Mouse (Mus musculus) kidney, postnatal 36 days (tissue): ENCODE measurements at regions not wholly inside any gene's neighbourhood (a gene's known extent, or its start where the extent isn't known, plus 50 kb on each side); places are given as distances from the start of the nearest gene placed in this dataset.
A peak's percentile ranks its signal among the peaks of the same experiment; 100 is the strongest.

Experiments used
- DNase-seq, 2 experiments: peaks; one replicate each; pipeline ENCODE4 v3.0.0; 2021 to 2022; ENCODE audit warnings: mixed read lengths in 2 of 2

GRCm38 (mm10) chr3:143340032-143340431, 458.2 kb upstream of the Pkn2 start:
- DNase-seq: peak; percentile 66 to 82

DNA sequence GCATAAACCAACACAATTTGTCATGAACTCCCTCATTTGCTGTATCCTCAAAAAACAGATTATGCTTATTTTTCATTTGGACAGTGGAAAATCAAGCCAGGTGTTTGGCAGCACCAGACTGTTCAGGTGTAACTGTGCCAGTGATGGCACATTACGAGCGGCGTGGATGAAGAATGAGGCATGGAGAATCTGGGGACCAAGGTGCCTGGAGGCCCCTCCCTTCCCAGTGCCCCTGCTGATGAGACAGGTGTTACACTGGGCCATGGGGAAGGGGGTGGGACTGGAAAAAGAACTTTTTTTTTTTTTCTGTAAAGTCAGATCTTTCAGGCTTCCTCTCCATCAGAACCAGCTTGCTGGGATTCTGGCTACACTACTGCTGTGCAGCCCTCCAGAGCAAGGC, 451.5 kb upstream of the Pkn2 start:
- DNase-seq: peak; percentile 1 to 10

- no peak for DNase-seq
These were observed 446.7 kb upstream of the Pkn2 start for GRCm38 (mm10) chr3:143328521-143328920.

- no peak for DNase-seq
These were observed 445.8 kb upstream of the Pkn2 start for GRCm38 (mm10) chr3:143327652-143328051.

GRCm38 (mm10) chr3:143316457-143316856, 434.7 kb upstream of the Pkn2 start:
- no peak for DNase-seq

GRCm38 (mm10) chr3:143291793-143292192, 410.0 kb upstream of the Pkn2 start:
- peak in 1 of 2 experiments; percentile 27 for DNase-seq

- DNase-seq: no peak
These were observed 382.3 kb upstream of the Pkn2 start for GRCm38 (mm10) chr3:143264132-143264531.

DNA sequence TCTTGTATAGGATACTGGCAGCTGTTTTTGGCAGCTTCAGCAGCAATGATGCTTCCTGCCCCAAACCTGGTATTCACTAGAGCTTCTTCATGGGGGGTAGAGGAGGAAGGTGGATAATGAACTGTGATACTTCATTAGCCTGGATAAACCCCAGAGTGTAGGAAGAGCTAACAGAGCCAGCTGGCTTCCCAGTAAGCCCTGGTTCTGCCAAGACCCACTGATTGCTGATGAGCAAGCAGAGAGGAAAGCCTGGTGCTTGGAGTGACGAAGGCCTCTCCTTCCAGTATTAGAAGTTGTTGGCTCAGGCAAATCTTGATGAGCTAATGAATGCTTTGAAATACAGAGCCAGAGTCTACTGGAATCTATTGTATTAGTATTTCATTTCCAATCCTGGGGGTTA, 370.8 kb upstream of the Pkn2 start:
- DNase-seq: no peak

- no peak for DNase-seq
These were observed 370.2 kb upstream of the Pkn2 start for GRCm38 (mm10) chr3:143252008-143252407.

DNA sequence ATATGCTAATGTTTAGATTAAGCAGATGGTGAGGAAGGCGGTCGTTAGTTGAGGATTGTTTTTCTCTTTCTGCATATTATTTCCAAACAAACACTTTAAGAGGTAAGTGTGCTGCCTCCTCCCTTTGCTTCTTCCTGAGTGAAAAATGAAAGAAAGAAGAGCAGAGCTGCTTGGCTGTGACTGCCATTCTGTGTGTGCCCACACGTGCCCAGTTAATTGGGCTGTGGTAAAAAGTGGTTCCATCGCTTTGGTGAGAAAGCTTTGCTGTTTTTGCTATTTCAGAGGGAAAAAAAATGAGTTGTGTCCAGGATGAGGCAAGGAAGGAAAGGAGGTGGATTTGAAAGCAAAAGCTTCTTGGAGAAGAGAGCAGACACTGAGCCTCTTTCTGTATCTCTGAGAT, 360.9 kb upstream of the Pkn2 start:
- no peak for DNase-seq

GRCm38 (mm10) chr3:143240545-143241383, 359.0 kb upstream of the Pkn2 start:
- peak in 1 of 2 experiments; percentile 4 for DNase-seq

DNA sequence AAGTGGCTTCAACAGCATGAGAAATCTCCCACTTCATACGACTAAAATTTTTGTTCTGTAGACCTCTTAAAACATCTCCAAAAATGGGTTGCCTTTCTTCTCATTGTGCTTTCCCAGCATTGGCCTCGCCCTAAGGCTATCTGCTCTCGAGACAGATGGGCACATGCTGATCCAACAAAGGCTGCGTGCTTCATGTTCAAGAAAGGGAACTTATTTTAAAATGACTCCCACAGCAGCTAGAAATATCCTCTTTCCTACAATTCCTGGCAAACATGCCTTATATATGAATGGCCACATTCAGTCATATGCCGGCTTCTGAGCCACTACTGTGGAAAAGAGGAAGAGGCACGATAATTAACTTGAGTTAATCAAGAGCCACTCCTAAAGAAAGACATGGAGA, 356.7 kb upstream of the Pkn2 start:
- DNase-seq: no peak

- DNase-seq: no peak
These were observed 342.4 kb upstream of the Pkn2 start for GRCm38 (mm10) chr3:143223999-143224729.

DNA sequence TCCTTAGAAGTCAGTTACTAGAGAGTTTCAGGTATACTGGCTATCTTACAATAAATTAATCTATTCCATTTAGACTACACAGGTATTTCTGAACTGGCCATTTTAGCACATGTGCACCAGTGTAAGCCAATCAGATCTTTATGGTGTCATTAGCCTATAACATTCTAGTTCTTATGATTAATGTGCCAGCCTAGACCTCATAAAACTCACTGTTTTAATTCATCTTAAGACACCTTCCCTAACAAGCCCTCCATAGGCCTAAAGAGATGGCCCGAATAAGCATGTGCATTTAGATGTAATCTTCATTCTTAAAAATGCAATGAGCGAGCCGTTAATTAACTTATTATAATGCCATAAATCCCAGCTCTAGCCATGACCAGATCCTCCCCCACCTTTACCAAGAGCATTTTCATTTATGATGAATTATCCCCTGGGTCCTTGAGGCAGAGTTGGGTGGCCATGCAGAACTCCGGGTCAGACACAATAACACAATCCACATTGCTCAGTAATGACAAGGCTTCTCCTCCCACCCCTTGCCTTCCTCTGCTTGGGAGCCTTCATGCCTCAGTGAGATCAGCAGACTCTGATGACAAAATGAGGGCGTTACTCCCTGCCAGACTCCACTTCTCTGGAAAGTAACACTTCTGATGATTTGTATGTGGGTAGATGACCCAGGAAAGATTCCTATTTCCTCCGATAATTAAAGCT, 311.6 kb upstream of the Pkn2 start:
- DNase-seq: no peak

DNA sequence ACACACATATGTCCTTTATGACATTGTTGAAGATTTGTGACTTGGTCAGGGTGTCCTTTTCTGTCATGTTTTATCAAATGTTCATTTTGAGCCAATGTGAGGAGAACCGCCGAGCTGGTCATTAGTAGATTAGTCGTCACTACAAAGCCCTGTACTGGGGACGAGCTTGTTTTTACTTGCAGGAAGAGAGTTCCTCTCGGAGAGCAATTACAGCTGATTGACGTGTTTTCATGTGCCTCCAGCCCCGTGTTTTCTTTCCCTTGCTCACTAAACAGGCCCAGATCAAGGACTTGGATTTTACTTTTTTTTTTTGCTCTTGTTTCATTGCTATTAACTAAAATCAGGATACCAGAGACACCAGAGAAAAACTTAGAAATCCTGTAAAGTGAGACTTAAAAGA, 307.1 kb upstream of the Pkn2 start:
- no peak for DNase-seq

- no peak for DNase-seq
These were observed 292.2 kb upstream of the Pkn2 start for GRCm38 (mm10) chr3:143173971-143174370.

- no peak for DNase-seq
These were observed 280.6 kb upstream of the Pkn2 start for GRCm38 (mm10) chr3:143162444-143162843.

GRCm38 (mm10) chr3:143161993-143162392, 280.2 kb upstream of the Pkn2 start:
- no peak for DNase-seq

DNA sequence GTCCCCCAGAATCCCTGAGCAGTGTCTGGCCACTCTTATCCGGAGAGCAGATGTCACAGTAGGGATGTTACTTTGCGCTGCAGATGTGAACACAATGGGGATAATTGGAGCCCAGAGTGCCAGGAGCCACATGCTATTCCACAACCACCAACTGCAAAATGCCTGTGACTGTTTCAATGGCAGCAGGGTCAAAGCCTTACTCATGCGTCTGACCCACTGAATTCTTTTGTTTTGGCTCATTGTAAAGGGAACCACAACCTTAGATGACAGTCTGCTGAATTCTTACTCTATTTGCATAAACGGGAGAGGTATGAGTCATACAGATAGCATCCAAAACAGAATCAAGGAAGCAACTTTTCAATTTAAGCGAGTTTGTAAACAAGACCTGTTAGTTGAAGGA, 276.8 kb upstream of the Pkn2 start:
- DNase-seq: no peak

DNA sequence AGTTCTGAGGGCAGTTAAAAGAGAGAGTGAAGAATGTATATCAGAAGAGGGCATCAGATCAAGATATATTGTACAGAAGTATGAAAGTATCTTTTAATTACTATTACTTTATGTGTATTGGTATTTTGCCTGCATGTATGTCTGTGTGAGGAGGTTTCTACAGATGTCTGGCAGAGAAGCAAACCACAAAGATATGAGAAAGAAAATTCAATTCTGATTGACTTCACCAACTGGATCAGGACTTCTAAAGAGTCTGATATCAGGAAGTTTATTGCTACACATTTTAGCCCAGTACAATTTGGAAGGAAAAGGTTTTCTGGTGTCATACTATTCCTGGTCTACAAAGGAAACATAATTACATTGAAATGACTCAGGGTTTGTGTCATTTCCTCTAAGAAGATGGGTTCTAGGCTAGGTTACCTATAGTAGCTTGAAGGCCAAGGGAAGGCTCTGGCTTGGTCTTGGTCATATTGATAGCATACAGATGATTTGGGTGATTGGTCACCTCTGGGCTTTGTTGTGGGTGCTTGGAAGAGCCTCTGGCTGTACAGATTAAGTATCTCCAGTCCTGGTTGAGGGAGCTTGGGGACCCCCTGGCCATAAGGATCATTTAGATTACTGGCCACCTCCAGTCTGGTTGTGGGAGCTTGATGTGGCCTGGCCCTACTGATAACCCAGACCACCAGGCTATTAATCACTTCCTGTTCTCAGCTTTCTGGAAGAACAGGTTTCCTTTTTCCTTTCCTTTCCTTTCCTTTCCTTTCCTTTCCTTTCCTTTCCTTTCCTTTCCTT, 275.1 kb upstream of the Pkn2 start:
- no peak for DNase-seq

DNA sequence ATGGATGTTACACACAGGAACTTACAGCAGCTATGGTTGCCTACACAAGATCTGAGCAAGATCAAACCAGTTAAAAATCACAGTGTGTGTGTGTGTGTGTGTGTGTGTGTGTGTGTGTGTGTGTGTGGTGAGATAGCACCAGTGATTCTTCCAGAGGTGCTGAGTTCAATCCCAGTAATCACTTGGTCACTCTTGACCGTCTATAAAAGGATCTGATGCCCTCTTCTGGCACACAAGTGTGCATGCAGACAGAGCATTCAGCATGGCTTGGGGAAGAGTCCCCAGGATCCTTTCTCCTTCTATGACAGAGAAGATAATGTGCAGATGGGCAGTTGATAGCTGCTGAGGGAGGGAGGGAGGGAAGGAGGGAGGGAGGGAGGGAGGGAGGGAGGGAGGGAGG, 274.4 kb upstream of the Pkn2 start:
- no peak for DNase-seq

DNA sequence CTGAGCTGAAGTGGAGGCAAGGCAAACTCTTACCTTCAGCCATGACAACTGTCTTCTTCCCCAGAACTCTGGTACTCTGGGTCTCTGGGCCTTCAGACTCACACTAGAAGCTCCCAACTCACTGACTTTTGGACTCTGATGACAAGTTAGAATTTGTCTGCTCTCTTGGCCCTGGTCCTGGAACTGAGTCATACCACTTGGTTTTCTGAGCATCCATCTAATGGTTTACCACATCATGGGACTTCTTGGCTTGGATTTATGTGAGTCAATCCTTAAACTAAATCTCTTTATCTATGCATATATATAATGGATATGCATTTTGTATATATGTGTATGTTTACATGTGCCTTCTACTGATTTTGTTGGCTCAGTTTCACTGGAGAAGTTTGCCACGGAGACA, 273.8 kb upstream of the Pkn2 start:
- peak; percentile 51 to 54 for DNase-seq

GRCm38 (mm10) chr3:143147471-143147870, 265.7 kb upstream of the Pkn2 start:
- DNase-seq: peak in 1 of 2 experiments; percentile 8
